Mouse (Mus musculus) megakaryocyte, embryonic 14.5 days (primary cell): ENCODE measurements around the gene Apeh.

Source experiments
- FLI1 ChIP-seq: IDR thresholded peaks from 2 replicates; pipeline ENCODE4 v1.6.1; 2012; ENCODE audit warnings: low read length, inconsistent platforms, mixed read lengths
- GATA1 ChIP-seq: IDR thresholded peaks from 3 replicates; pipeline ENCODE4 v1.6.1; 2012; ENCODE audit warnings: mixed read lengths, low read length, inconsistent platforms, borderline replicate concordance

DNA sequence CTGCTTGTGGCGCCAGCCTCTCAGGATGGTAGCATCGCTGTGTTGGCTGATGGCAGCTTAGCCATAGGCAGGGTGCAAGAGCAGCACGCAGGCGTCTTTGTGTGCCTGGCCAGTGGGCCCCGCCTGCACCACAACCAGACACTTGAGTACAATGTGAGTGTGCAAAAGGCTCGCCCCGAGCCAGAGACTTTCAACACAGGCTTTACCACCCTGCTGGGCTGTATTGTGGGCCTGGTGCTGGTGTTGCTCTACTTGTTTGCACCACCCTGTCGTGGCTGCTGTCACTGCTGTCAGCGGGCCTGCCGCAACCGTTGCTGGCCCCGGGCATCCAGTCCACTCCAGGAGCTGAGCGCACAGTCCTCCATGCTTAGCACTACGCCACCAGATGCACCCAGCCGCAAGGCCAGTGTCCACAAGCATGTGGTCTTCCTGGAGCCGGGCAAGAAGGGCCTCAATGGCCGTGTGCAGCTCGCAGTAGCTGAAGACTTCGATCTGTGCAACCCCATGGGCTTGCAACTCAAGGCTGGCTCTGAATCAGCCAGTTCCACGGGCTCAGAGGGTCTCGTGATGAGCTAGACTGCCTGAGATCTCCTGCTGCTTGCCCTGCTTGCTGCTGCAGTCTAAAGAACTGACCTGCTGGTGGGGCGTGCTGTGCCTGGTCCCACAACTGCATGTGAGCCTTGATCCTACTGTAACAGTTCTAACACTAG, 39.9 kb downstream of the Apeh start:
- TF ChIP-seq GATA1 (no peak), FLI1 (no peak)
